Mouse (Mus musculus): ENCODE data around the gene E2f2. TPM values are rescaled to one million over a fixed set of nuclear protein-coding genes. Genes with fewer than 3 reads are reported as not detected.

E2f2 gene
- polyA plus RNA-seq, 1 experiment from 2014 or later: 2.3 TPM

- no peak overlapping the region for H3K27ac ChIP-seq
- no peaks in the 10 kb centered on the region for H3K27me3 ChIP-seq (replicated peaks)
- peak; percentile 56; the same call in 1 of the 2 replicates for ATAC-seq (replicated peaks)
- H3K4me3 ChIP-seq: peak overlapping the region; percentile 28
- whole genome bisulfite sequencing: 8% methylated on average over 15 of the region's 15 CpGs
- H3K4me1 ChIP-seq: peaks cover 16% of the 10 kb centered on the region
- no peak overlapping the region for H3K9ac ChIP-seq
- H3K9me3 ChIP-seq: no peaks in the 10 kb centered on the region
- H3K4me2 ChIP-seq: peak overlapping the region; percentile 52
- H3K36me3 ChIP-seq (replicated peaks): no peaks in the 10 kb centered on the region
Observed at GRCm38 (mm10) chr4:136179998-136180397, 7.8 kb downstream of the E2f2 start.

- H3K9ac ChIP-seq: no peak overlapping the region
- H3K27ac ChIP-seq: no peak overlapping the region
- no peaks in the 10 kb centered on the region for H3K9me3 ChIP-seq
- H3K4me1 ChIP-seq: peaks cover 16% of the 10 kb centered on the region
- no peaks in the 10 kb centered on the region for H3K36me3 ChIP-seq (replicated peaks)
- H3K4me2 ChIP-seq: peak overlapping the region; percentile 52
- ATAC-seq (replicated peaks): peak; percentile 69; the same call in 1 of the 2 replicates
- no peaks in the 10 kb centered on the region for H3K27me3 ChIP-seq (replicated peaks)
- 24% methylated on average over 23 of the region's 23 CpGs for WGBS
- H3K4me3 ChIP-seq: peak overlapping the region; percentile 28
Observed at GRCm38 (mm10) chr4:136180408-136181330, 8.5 kb downstream of the E2f2 start.

DNA sequence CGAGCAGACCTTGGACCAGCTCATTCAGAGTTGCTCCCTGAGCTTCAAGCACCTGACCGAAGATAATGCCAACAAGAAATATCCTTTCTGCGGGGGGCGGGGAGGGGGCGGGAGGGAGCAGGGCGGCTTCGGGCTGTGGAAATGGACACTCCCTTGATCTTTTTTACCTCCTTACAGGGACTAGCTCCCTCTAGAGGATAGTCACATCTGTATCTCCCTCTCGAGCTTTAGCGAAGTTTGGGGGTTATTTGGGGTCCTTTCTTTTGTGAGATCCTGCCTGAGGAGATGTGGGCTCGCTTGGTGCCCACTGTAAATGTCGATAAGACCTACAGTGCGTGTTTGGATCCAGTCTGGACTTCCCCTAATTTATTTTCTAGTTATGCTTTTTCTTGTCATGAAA is 9.2 kb downstream of the E2f2 start:
- Histone ChIP-seq H3K36me3 (replicated peaks) (no peaks in the 10 kb centered on the region), H3K9ac (no peak overlapping the region), H3K27ac (no peak overlapping the region), H3K9me3 (no peaks in the 10 kb centered on the region), H3K27me3 (replicated peaks) (no peaks in the 10 kb centered on the region), H3K4me3 (no peak overlapping the region), H3K4me2 (peak overlapping the region; percentile 52; the same call in 1 of the 2 replicates), H3K4me1 (peaks cover 16% of the 10 kb centered on the region)
- WGBS: 35% methylated on average over 11 of the region's 12 CpGs
- ATAC-seq (replicated peaks): no peak

- Histone ChIP-seq H3K4me2 (no peak overlapping the region), H3K9me3 (no peaks in the 10 kb centered on the region), H3K4me3 (no peak overlapping the region), H3K4me1 (peaks cover 8% of the 10 kb centered on the region), H3K36me3 (replicated peaks) (no peaks in the 10 kb centered on the region), H3K27ac (no peak overlapping the region), H3K9ac (no peak overlapping the region), H3K27me3 (replicated peaks) (no peaks in the 10 kb centered on the region)
- 78% methylated on average over 9 of the region's 9 CpGs for WGBS
- ATAC-seq (replicated peaks): no peak
Observed at GRCm38 (mm10) chr4:136185375-136185774, 13.2 kb downstream of the E2f2 start.

DNA sequence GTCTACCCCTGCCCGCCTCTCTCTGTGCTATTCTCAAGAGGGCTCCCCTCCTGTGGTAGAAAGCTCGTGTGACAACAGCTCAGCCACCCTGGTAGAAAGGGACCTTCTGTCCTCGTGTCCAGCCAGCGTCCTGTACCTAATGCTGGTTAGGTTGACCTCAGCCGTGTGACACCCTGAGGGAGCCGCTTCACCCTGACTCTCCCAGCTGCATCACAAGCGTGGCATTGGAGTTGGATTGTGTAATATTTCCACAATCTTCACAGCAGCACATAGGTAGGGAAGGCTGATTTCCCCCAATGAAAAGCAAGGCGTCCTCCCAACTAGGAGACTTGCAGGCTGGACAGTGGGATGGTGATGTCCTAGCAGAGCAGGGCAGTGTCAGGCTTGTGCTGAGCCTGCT is 14.1 kb downstream of the E2f2 start:
- Histone ChIP-seq H3K36me3 (replicated peaks) (no peaks in the 10 kb centered on the region), H3K9me3 (no peaks in the 10 kb centered on the region), H3K27me3 (replicated peaks) (no peaks in the 10 kb centered on the region), H3K4me1 (no peaks in the 10 kb centered on the region), H3K4me3 (no peak overlapping the region), H3K27ac (no peak overlapping the region), H3K9ac (no peak overlapping the region), H3K4me2 (no peak overlapping the region)
- no peak for ATAC-seq (replicated peaks)
- 89% methylated on average over 8 of the region's 8 CpGs for WGBS

DNA sequence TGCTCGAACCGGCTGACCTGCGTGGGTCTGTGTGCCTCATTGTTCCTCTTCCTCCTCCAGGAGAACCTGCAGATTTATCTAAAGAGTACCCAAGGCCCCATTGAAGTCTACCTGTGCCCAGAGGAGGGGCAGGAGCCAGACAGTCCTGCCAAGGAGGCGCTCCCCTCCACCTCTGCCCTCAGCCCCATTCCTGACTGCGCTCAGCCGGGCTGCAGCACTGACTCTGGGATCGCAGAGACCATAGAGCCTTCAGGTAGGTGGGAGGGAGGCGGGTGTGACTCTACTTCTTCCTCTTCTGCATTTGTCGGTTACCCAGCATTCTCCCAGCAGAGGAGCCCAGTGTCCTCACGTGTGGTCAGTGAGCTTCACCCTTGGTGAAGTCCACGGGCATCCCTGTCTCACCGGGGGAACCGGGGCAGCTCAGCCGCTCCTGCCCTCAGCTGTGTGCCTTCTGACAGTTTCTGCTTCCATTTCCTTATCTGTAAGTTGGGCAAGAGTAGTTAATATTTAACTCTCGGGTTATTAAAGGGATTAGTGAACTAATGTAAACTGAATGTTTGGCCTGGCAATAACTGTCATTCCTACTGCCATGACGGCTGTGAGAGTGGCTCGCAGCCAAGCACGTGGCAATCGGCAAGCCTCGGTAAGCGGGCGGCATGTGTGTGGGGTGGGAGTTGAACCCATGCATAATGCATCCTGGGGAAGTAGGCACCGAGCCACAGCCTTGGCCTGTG is 14.7 kb downstream of the E2f2 start:
- H3K9me3 ChIP-seq: no peaks in the 10 kb centered on the region
- H3K4me2 ChIP-seq: no peak overlapping the region
- H3K4me3 ChIP-seq: no peak overlapping the region
- H3K36me3 ChIP-seq (replicated peaks): no peaks in the 10 kb centered on the region
- ATAC-seq (replicated peaks): no peak
- no peak overlapping the region for H3K9ac ChIP-seq
- no peaks in the 10 kb centered on the region for H3K4me1 ChIP-seq
- no peak overlapping the region for H3K27ac ChIP-seq
- 84% methylated on average over 23 of the region's 23 CpGs for WGBS
- H3K27me3 ChIP-seq (replicated peaks): no peaks in the 10 kb centered on the region

GRCm38 (mm10) chr4:136188973-136189737 is 17.0 kb downstream of the E2f2 start:
- no peak for ATAC-seq (replicated peaks)
- H3K9me3 ChIP-seq: no peaks in the 10 kb centered on the region
- H3K27ac ChIP-seq: no peak overlapping the region
- no peaks in the 10 kb centered on the region for H3K27me3 ChIP-seq (replicated peaks)
- H3K36me3 ChIP-seq (replicated peaks): no peaks in the 10 kb centered on the region
- WGBS: 83% methylated on average over 6 of the region's 6 CpGs
- no peak overlapping the region for H3K4me3 ChIP-seq
- H3K4me2 ChIP-seq: no peak overlapping the region
- H3K9ac ChIP-seq: no peak overlapping the region
- H3K4me1 ChIP-seq: no peaks in the 10 kb centered on the region

DNA sequence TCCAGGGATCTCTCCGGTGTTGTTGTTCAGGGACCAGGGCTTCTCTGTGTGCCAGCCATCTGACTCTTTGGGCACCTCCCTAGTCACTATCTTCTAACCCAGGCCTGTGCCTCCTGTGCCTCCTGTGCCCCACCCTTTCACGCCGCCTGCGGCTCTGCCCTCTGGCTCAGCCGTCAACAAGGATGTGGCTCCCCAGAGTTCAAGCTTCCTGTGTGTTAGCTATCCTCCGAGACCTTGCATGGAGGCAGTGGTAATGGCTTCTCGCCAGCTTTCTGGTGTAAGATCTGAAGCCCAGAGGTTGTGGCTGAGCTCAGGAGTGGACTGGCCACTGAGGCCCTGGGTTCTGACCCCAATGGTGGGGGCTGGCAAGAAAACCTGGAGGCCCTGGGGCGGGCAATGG is 17.7 kb downstream of the E2f2 start:
- no peaks in the 10 kb centered on the region for H3K4me1 ChIP-seq
- H3K9me3 ChIP-seq: no peaks in the 10 kb centered on the region
- H3K36me3 ChIP-seq (replicated peaks): no peaks in the 10 kb centered on the region
- H3K27me3 ChIP-seq (replicated peaks): no peaks in the 10 kb centered on the region
- no peak overlapping the region for H3K9ac ChIP-seq
- no peak overlapping the region for H3K4me3 ChIP-seq
- ATAC-seq (replicated peaks): no peak
- 84% methylated on average over 8 of the region's 8 CpGs for WGBS
- no peak overlapping the region for H3K27ac ChIP-seq
- no peak overlapping the region for H3K4me2 ChIP-seq

GRCm38 (mm10) chr4:136193571-136193970 is 21.4 kb downstream of the E2f2 start:
- Histone ChIP-seq H3K4me2 (no peak overlapping the region), H3K27ac (no peak overlapping the region), H3K9ac (no peak overlapping the region), H3K4me3 (no peak overlapping the region), H3K27me3 (replicated peaks) (no peaks in the 10 kb centered on the region), H3K4me1 (no peaks in the 10 kb centered on the region), H3K9me3 (no peaks in the 10 kb centered on the region), H3K36me3 (replicated peaks) (no peaks in the 10 kb centered on the region)
- WGBS: 93% methylated on average over 3 of the region's 3 CpGs
- ATAC-seq (replicated peaks): no peak

DNA sequence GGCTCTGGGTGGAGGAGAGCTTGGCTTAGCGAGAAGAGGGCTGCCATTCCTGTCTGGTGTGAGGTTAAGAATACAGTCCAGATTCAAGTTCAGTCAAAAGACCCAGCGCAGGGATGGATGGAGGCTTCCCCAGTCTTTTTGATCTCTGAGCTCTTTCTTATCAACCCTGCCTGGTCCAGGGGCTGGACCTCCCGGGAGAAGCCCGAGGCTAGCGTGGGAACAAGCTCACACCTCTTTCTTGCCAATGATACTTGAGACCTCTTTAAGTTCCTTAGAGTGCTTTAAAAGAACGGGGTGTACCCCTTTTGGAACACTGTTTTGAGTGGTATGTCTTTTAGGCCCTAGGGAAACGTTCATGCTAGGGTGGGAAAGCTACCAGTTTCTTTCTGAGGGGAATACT is 22.8 kb downstream of the E2f2 start:
- H3K4me2 ChIP-seq: no peak overlapping the region
- H3K9ac ChIP-seq: no peak overlapping the region
- no peak overlapping the region for H3K4me3 ChIP-seq
- 68% methylated on average over 7 of the region's 7 CpGs for WGBS
- no peak overlapping the region for H3K27ac ChIP-seq
- no peaks in the 10 kb centered on the region for H3K4me1 ChIP-seq
- no peak for ATAC-seq (replicated peaks)
- no peaks in the 10 kb centered on the region for H3K36me3 ChIP-seq (replicated peaks)
- H3K27me3 ChIP-seq (replicated peaks): no peaks in the 10 kb centered on the region
- no peaks in the 10 kb centered on the region for H3K9me3 ChIP-seq

- no peak overlapping the region for H3K4me2 ChIP-seq
- 75% methylated on average over 9 of the region's 9 CpGs for whole genome bisulfite sequencing
- no peak for ATAC-seq (replicated peaks)
Observed at GRCm38 (mm10) chr4:136195629-136196028, 23.4 kb downstream of the E2f2 start.

DNA sequence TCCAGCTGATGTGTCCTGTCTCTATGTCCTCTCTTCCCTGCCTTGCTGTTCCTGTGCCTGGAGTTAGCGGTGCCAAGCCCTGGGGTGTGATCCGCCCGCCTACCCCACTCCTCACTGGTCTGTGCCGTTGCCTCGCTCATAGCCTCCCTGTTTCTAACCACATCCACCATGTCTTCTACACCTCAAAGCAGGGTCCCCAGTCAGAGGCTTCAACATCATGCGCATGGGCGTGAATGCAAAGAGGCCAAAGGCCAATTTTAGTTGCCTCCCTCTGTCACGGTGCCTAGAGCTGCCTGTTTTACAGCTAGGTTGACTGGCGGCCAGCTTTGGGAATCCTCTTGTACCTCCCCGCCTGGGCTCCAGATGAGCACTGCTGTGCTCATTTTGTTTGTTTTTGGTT is 24.0 kb downstream of the E2f2 start:
- H3K27ac ChIP-seq: no peak overlapping the region
- no peak for ATAC-seq (replicated peaks)
- no peak overlapping the region for H3K4me3 ChIP-seq
- no peaks in the 10 kb centered on the region for H3K27me3 ChIP-seq (replicated peaks)
- H3K9ac ChIP-seq: no peak overlapping the region
- H3K4me1 ChIP-seq: no peaks in the 10 kb centered on the region
- H3K4me2 ChIP-seq: no peak overlapping the region
- no peaks in the 10 kb centered on the region for H3K36me3 ChIP-seq (replicated peaks)
- H3K9me3 ChIP-seq: no peaks in the 10 kb centered on the region
- WGBS: 80% methylated on average over 10 of the region's 10 CpGs

More at GRCm38 (mm10) chr4:136195629-136196028, 23.4 kb downstream of the E2f2 start:
- H3K27ac ChIP-seq: no peak overlapping the region
- H3K27me3 ChIP-seq (replicated peaks): no peaks in the 10 kb centered on the region
- H3K36me3 ChIP-seq (replicated peaks): no peaks in the 10 kb centered on the region
- H3K9ac ChIP-seq: no peak overlapping the region
- H3K9me3 ChIP-seq: no peaks in the 10 kb centered on the region
- no peak overlapping the region for H3K4me3 ChIP-seq
- no peaks in the 10 kb centered on the region for H3K4me1 ChIP-seq

Measured in midbrain, embryonic 15.5 days (tissue).